Mouse (Mus musculus) Patski (cell line): ENCODE results near the gene Atpif1. TPM values are rescaled to one million over a fixed set of nuclear protein-coding genes. Genes with fewer than 3 reads are reported as not detected.

ENCODE experiments used
- ATAC-seq: fragments of 100-300 bp; one replicate; pipeline ENCODE4 v1.8.0; 2021
- CTCF ChIA-PET: fragments of 350-600 bp; sonication (Branson Sonifier 250); formaldehyde crosslinking; loops from one replicate; lab custom pipeline; 2022; ENCODE audit warnings: inconsistent platforms; lab: Charles Lee
- POLR2A ChIA-PET: fragments of 350-600 bp; sonication (Branson Sonifier 250); formaldehyde crosslinking; loops from one replicate; lab custom pipeline; 2022; ENCODE audit warnings: antibody characterized with exemption, inconsistent platforms; lab: Charles Lee
- DNase-seq: peaks from one replicate; pipeline ENCODE4 v3.0.0-alpha.2; 2011; ENCODE audit warnings: low read depth, low spot score
- H3K27me3 ChIP-seq: fragments of 371-371 bp; one replicate; pipeline ENCODE4 v1.5.1; 2021
- CTCF ChIP-seq: fragments of 100-300 bp; IDR thresholded peaks from one replicate; pipeline ENCODE4 v1.5.1; 2021
- in situ Hi-C: fragments of 300-500 bp; cut with MboI; formaldehyde crosslinking; loops from 3 replicates; pipeline ENCODE4 v1.11.1; 2018; ENCODE audit warnings: low pct_unique_long_range_greater_than_20kb, mixed read lengths
- polyA plus RNA-seq: library from polyadenylated mRNA; unstranded; gene quantifications from one replicate; pipeline ENCODE4 v1.2.3, GENCODE M21; 2021

The Atpif1 gene
- polyA plus RNA-seq, 1 experiment from 2014 or later: 393 TPM

DNA sequence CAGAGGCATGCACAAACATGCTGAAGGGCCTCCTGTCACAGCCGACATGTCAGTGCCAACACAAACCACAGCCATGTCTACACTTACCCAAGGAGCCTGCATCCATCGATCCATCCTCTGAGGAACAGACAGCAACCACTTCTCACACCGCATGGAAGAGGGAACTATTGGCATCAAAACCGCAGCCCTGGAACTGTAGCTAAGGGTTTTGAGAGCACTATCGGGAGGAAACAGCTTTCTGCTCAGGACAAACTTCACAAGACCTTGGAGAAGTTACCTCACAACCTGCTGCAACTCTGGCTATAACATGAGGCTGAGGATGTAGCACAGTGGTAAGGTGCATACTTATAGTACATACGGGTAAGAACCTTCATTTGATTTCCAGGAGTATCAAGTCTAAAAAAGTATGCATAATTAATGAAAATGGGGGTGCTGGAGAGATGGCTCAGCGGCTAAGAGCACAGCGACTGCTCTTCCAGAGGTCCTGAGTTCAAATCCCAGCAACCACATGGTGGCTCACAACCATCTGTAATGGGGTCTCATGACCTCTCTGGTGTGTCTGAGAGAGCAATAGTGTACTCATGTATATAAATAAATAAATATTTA is 5.4 kb downstream of the Atpif1 start:
- ATAC-seq (no peak), DNase-seq (no peak)
- in situ Hi-C loops: no loop called here
- POLR2A ChIA-PET: interaction anchor here (0.6 to 1.6 kb wide), 3 partner anchors 12 to 116 kb away, joined by 3 to 5 read pairs (median 5); no protein-coding TSS in a partner anchor
- CTCF ChIA-PET: no interaction called here
- H3K27me3 ChIP-seq: no peaks in the 10 kb centered on the region
- TF ChIP-seq CTCF: no peak

DNA sequence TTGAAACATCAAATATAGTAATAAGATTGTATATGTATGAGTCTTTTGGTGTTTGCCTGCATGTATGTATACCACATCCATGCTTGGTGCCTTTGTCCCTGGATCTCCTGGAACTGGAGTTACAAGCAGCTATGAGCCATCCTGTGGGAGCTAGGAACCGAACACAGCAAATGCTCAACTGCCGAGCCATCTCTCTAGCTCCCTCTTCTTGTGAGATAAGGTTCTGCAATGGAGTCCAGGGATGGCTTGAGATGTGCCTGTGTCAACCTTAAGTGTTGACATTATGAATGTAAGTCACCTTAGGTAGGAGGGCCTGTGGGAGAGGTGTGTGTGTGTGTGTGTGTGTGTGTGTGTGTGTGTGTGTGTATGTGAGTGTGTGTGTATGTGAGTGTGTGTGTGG is 6.8 kb downstream of the Atpif1 start:
- ATAC-seq: no peak
- ChIA-PET CTCF (no interaction called here), POLR2A (interaction anchor here (1.2 to 1.6 kb wide), 2 partner anchors 11 to 20 kb away, joined by 3 to 5 read pairs; no protein-coding TSS in a partner anchor)
- in situ Hi-C loops: no loop called here
- H3K27me3 ChIP-seq: no peaks in the 10 kb centered on the region
- no peak for DNase-seq
- no peak for TF ChIP-seq CTCF

DNA sequence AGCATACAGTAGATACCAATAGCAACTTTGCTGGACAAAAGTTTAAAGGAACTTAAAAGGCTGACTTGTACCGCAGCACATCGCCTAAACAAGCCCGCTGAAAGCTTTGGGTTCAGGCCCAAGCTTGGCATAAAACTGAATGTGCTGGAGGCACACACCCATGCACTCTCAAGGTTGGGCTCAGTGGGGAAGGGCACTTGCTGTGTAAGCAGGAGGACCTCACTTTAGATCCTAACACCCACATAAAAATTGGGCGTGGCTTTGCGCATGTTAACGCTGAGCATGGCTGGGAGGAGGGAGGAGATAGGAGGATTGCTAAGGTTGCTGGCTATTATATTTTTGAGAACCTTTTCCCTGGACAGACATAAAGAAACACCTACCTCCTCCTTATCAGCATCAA is 8.7 kb downstream of the Atpif1 start:
- in situ Hi-C loops: no loop called here
- ChIA-PET POLR2A (interaction anchor here (0.8 kb wide), 1 partner anchor 27 kb away, joined by 3 read pairs; no protein-coding TSS in a partner anchor), CTCF (interaction anchor here (0.6 kb wide), 1 partner anchor 10 kb away, joined by 3 read pairs; no protein-coding TSS in a partner anchor)
- H3K27me3 ChIP-seq: no peaks in the 10 kb centered on the region
- DNase-seq: no peak
- no peak for ATAC-seq
- TF ChIP-seq CTCF: no peak

DNA sequence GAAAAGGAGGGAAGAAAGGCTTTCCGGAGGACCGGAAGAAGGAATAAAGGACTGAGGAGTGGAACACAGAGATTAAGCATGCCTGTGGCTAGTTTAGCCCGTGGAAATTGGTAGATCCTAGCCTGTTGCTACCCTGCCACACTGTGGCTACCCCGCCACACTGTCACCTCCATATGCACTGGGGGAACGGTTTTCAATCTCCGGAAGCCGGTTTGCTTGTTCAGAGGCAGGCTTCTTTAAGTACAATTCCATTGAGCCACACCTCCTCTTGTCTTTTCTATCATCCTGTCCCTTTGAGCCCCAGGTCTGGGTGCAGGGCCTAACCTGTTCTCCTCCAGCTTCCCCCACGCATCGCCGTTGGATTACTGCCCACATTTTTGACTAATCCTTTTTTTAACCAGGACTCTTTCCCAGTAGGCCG is 9.1 kb downstream of the Atpif1 start:
- CTCF ChIA-PET: interaction anchor here (0.6 kb wide), 1 partner anchor 10 kb away, joined by 3 read pairs; no protein-coding TSS in a partner anchor
- in situ Hi-C loops: no loop called here
- no peaks in the 10 kb centered on the region for H3K27me3 ChIP-seq
- POLR2A ChIA-PET: interaction anchor here (0.8 kb wide), 1 partner anchor 27 kb away, joined by 3 read pairs; no protein-coding TSS in a partner anchor
- no peak for TF ChIP-seq CTCF
- no peak for ATAC-seq
- no peak for DNase-seq

DNA sequence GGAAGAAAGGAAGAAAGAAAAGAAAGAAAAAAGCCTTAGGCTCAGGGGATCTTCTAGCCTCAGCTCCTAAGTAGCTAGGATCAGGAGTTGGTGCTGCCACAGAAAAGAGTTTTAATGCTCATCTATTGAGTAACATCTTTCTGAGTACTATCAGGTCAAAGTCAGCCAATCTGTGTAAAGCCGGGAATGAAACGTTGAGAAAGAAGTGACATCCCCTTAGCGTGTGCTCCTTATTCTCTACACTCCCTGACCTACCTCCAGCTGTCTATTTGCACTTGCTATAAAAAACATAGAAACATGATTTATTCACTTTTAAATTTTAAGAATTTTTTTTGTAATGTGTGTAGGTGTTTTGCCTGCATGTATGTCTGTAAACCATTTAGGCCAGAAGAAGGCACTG is 14.3 kb downstream of the Atpif1 start:
- ATAC-seq (no peak), DNase-seq (no peak)
- TF ChIP-seq CTCF: no peak
- ChIA-PET CTCF (no interaction called here), POLR2A (no interaction called here)
- no peaks in the 10 kb centered on the region for H3K27me3 ChIP-seq
- in situ Hi-C loops: loop anchor here (10.0 kb wide), 1 partner anchor 224 kb away; no protein-coding TSS in a partner anchor

DNA sequence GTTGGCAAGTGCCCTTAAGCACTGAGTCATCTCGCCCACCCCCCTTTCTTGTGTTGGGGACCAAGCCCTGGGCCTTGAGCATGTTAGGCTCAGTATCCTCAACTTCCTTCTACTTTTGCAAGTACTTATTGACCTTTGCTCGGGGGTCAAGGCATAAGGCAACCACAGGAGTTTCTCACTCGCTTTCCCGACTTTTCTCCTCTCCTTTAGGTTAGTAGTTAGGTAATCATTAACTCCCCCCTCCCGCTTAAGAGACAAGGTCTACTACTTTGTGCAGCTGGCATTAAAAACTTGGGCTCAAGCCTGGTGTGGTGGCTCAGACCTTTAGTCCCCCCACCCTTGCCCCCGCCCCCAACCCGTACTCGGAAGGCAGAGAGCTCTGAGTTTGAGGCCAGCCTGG is 15.4 kb downstream of the Atpif1 start:
- DNase-seq (no peak), ATAC-seq (no peak)
- H3K27me3 ChIP-seq: no peaks in the 10 kb centered on the region
- no peak for TF ChIP-seq CTCF
- in situ Hi-C loops: loop anchor here (10.0 kb wide), 1 partner anchor 223 kb away; no protein-coding TSS in a partner anchor
- CTCF ChIA-PET: no interaction called here
- POLR2A ChIA-PET: interaction anchor here (1.6 kb wide), 1 partner anchor 15 kb away, joined by 4 read pairs; the partner anchor contains the start of gene Atpif1

DNA sequence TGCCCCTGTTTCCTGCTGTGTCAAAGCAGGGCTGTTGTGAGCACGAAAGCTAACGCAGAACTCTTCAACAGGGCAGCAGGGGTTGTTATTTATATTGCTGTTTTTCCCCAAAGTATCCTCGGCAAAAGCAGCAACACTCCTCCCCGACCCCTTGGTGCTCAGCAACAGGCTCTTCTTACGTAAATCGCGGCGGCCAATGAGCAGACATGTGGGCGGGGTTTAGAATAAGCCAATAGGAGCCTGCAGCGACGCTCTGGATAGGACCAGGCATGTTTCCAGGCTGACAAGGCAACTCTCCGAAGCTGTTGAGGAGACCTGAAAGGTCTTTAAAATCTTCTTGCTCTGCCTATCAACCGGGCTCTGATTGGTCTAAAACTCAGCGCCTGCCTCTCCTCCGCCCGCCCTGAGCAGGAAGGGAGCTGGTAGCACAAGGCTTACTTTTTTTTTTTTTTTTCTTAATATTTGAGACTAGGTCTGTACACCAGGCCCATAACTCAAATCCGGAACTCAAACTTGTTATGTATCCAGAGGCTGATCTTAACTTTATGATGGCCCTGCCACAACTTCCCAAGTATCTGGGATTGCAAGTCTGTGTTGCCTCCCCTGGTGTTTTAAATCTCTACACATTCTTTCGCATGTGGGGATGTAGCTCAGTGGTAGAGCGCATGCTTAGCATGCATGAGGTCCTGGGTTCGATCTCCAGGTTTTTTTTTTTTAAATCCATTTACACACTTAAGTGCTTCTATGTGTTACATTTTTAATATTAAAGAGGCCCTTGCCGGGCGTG is 17.9 kb downstream of the Atpif1 start:
- TF ChIP-seq CTCF: no peak
- CTCF ChIA-PET: interaction anchor here (0.8 to 2.8 kb wide), 11 partner anchors 52 to 206 kb away, joined by 3 to 19 read pairs (median 4); partner anchors contain the start of gene Med18
- ATAC-seq (peak; percentile 91), DNase-seq (no peak)
- POLR2A ChIA-PET: interaction anchor here (0.6 to 1.7 kb wide), 2 partner anchors 12 to 94 kb away, joined by 3 to 5 read pairs; no protein-coding TSS in a partner anchor
- in situ Hi-C loops: loop anchor here (10.0 kb wide), 1 partner anchor 221 kb away; no protein-coding TSS in a partner anchor
- no peaks in the 10 kb centered on the region for H3K27me3 ChIP-seq

DNA sequence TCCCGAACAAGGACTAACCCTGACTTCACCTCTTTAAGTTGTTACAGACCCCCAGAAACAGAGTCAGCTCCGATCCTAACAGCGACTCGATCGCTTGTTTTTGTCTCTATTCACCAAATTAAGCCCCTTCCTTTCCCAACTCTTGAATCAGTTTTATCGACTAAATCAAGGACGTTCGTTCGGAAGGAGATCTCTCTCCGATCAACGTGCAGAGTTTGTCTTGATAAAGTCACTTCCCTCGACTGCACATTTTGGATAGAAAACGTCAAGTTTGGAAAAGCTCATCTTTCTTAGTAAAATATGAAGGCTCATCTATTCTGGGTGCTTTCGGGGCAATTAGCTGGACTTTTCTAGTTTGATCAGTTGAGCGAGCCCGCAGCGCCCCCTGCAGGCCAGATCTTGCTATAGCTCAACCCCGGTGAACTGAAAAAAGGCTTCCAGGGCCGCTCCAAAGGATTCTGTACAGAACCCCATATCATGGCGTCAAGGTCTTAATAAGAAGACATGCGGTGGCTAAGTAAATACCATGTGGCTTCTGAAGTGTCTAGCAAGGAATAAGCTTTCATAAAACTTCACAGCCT is 18.8 kb downstream of the Atpif1 start:
- ChIA-PET CTCF (interaction anchor here (0.8 to 2.8 kb wide), 17 partner anchors 9 to 218 kb away, joined by 3 to 19 read pairs (median 4); partner anchors contain the start of gene Med18), POLR2A (interaction anchor here (0.7 to 2.0 kb wide), 4 partner anchors 13 to 245 kb away, joined by 3 to 8 read pairs (median 4); partner anchors contain the start of gene Med18)
- no peak for DNase-seq
- peak; percentile 82 for TF ChIP-seq CTCF
- ATAC-seq: no peak
- in situ Hi-C loops: loop anchor here (5.0 to 10.0 kb wide), 4 partner anchors 52 to 220 kb away; partner anchors contain the start of genes Med18, Phactr4 and Rcc1
- no peaks in the 10 kb centered on the region for H3K27me3 ChIP-seq

DNA sequence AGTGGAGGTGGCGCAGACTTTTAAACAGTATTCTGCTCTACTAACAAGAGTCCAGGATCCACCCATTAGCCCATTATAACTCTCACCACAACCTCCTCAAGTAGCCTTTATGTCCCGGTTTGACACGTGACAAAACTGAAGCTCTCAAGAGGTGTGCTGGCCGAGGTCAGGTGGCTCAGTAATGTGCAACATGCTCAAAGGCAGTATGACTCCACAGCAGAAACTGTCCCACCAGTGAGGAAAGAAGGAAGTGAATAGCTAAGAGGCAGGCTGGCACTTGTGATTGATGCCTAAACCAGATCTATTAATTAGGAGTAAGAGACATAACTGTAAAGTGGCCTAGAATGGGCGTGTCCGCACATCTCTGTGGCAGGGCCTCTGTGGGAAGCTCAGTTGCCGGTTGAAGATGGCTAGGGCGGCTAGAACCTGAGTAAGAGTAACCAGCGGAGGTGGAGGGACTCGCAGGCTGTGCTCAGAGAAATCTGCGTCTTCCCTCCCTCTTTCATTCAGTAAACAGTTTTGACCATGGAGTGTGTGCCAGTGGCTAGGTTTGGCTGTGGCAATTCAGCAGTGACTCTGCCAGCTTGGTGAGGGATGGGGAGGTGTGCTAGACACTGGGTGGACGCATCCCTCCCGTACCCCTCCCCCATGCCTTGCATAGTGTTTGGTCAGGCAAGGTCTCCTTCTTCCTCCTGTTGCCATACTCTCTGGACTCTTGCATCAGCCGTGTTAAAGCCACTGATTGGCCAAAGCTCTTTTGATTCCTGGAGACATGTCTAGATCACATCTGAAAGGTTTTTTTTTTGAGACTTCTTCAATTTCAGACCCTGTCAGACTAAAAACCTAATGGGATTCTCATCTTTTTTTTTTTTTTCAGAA is 19.8 kb downstream of the Atpif1 start:
- in situ Hi-C loops: loop anchor here (5.0 to 10.0 kb wide), 4 partner anchors 51 to 219 kb away; partner anchors contain the start of genes Med18, Phactr4 and Rcc1
- DNase-seq: no peak
- no peak for ATAC-seq
- ChIA-PET CTCF (interaction anchor here (0.8 to 2.8 kb wide), 11 partner anchors 9 to 217 kb away, joined by 3 to 19 read pairs (median 3); no protein-coding TSS in a partner anchor), POLR2A (interaction anchor here (0.7 to 2.0 kb wide), 5 partner anchors 39 to 244 kb away, joined by 3 to 8 read pairs (median 3); partner anchors contain the start of gene Med18)
- no peak for TF ChIP-seq CTCF
- H3K27me3 ChIP-seq: no peaks in the 10 kb centered on the region
